8 mouse cellular contexts compared by ENCODE assay signal in genomic region chr15:101977043-101977726, GRCm38 (mm10). TPM values are rescaled to one million over a fixed set of nuclear protein-coding genes. Genes with fewer than 3 reads are reported as not detected.
DNase-seq lines count a peak whose midpoint lies in the region; ATAC-seq and TF ChIP-seq lines count a peak whose summit lies in the region.

No protein-coding gene starts in this region.

- peak overlapping the region; percentile 39 for H3K4me3 ChIP-seq in hindbrain, embryonic 11.5 days (ENCODE audit: low read depth, low read length)
- H3K4me3 ChIP-seq in lung, postnatal 0 days (ENCODE audit: low read depth, low read length) = peak overlapping the region; percentile 30

- peak overlapping the region; percentile 64 for H3K9ac ChIP-seq in hindbrain, embryonic 11.5 days (ENCODE audit: low read depth, low read length)
- H3K9ac ChIP-seq in lung, postnatal 0 days (replicated peaks; ENCODE audit: low read depth) = peak overlapping the region; percentile 47

- no peak overlapping the region for H3K27ac ChIP-seq in hindbrain, embryonic 11.5 days (ENCODE audit: low read depth, low read length)
- H3K27ac ChIP-seq in lung, postnatal 0 days (ENCODE audit: low read length) = peak overlapping the region; percentile 93

- DNase-seq in MEL-GATA-1-ER (ENCODE audit: extremely low read depth, low read depth) = peak; percentile 62
- peak; percentile 20 for DNase-seq in cerebellum, adult 9-11 months
- DNase-seq in frontal cortex, postnatal 10 days (ENCODE audit: low spot score in 2 of 2) = peak; percentile 41 to 62
- peak; percentile 84 for DNase-seq in hindbrain, embryonic 11.5 days (ENCODE audit: low spot score)
- peak; percentile 55 to 71 for DNase-seq in layer of hippocampus, postnatal 10 days (ENCODE audit: low spot score in 2 of 2)
- peak; percentile 97 for DNase-seq in lung, postnatal 0 days (ENCODE audit: low spot score)
- peak; percentile 91 for DNase-seq in ovary, postnatal 14 days (ENCODE audit: low spot score)
- peak; percentile 36 for DNase-seq in thymus, postnatal 14 days

- H3K36me3 ChIP-seq in hindbrain, embryonic 11.5 days (ENCODE audit: control insufficient read depth, insufficient read depth, low read length) = no peaks in the 10 kb centered on the region
- H3K36me3 ChIP-seq in lung, postnatal 0 days (ENCODE audit: insufficient read depth, low read length) = no peaks in the 10 kb centered on the region

- H3K27me3 ChIP-seq in hindbrain, embryonic 11.5 days (ENCODE audit: control insufficient read depth, insufficient read depth, low read length) = no peaks in the 10 kb centered on the region
- H3K27me3 ChIP-seq in lung, postnatal 0 days (replicated peaks; ENCODE audit: insufficient read depth, low read length) = no peaks in the 10 kb centered on the region

- peak overlapping the region; percentile 85 for H3K4me2 ChIP-seq in hindbrain, embryonic 11.5 days (replicated peaks; ENCODE audit: low read depth, low read length)
- H3K4me2 ChIP-seq in lung, postnatal 0 days (replicated peaks; ENCODE audit: low read depth, low read length) = peak overlapping the region; percentile 62

- peak; percentile 83 for ATAC-seq in hindbrain, embryonic 11.5 days (ENCODE audit: low FRiP score)
- peak; percentile 94 for ATAC-seq in lung, postnatal 0 days

- 3% methylated on average over 39 of the region's 39 CpGs for WGBS in hindbrain, embryonic 11.5 days
- 3% methylated on average over 20 of the region's 39 CpGs for WGBS in lung, postnatal 0 days

- peak; percentile 13; the same call in 1 of the 2 replicates for TF ChIP-seq EP300 in lung, postnatal 0 days (IDR thresholded peaks at IDR 0.05)

- H3K9me3 ChIP-seq in hindbrain, embryonic 11.5 days (ENCODE audit: control insufficient read depth, low read length) = no peaks in the 10 kb centered on the region
- no peaks in the 10 kb centered on the region for H3K9me3 ChIP-seq in lung, postnatal 0 days (ENCODE audit: low read length)

- peak; percentile 40 for TF ChIP-seq CTCF in lung, postnatal 0 days (IDR thresholded peaks at IDR 0.05)

- H3K4me1 ChIP-seq in hindbrain, embryonic 11.5 days (replicated peaks; ENCODE audit: control insufficient read depth, insufficient read depth, low read length) = no peaks in the 10 kb centered on the region; the same call in none of the 2 replicates
- peaks cover 24% of the 10 kb centered on the region; the same call in 1 of the 2 replicates for H3K4me1 ChIP-seq in lung, postnatal 0 days (ENCODE audit: insufficient read depth, low read depth, low read length)

RNA-seq across cellular contexts. Expression of gene Krt78, which starts 23.1 kb away (rescaled TPM):
- polyA plus RNA-seq in hindbrain, embryonic 11.5 days (2014; fragmentation: Nextera tagmentation; extraction: Ambion mirVana) = 0.11 TPM in 1 of 2 replicates, not detected in the other
- total RNA-seq in layer of hippocampus, postnatal 10 days (2021) = not detected
- polyA plus RNA-seq in lung, postnatal 0 days (2015; fragmentation: Nextera tagmentation; extraction: Ambion mirVana) = 0.08 and 0.20 TPM in 2 replicates

RNA-seq across cellular contexts. Expression of gene Krt8, which starts 27.1 kb away (rescaled TPM):
- polyA plus RNA-seq in hindbrain, embryonic 11.5 days (2014; fragmentation: Nextera tagmentation; extraction: Ambion mirVana) = 22.4 and 27.8 TPM in 2 replicates
- total RNA-seq in layer of hippocampus, postnatal 10 days (2021) = under 1 TPM in 1 of 2 experiments, not detected in 1; 0.71 TPM
- polyA plus RNA-seq in lung, postnatal 0 days (2015; fragmentation: Nextera tagmentation; extraction: Ambion mirVana) = 353 and 389 TPM in 2 replicates

RNA-seq across cellular contexts. Expression of gene Krt79, which starts 37.1 kb away (rescaled TPM):
- 0.27 TPM in 1 of 2 replicates, not detected in the other for polyA plus RNA-seq in hindbrain, embryonic 11.5 days (2014; fragmentation: Nextera tagmentation; extraction: Ambion mirVana)
- total RNA-seq in layer of hippocampus, postnatal 10 days (2021) = under 1 TPM; 0.34 to 0.51 TPM
- 1.0 and 1.4 TPM in 2 replicates for polyA plus RNA-seq in lung, postnatal 0 days (2015; fragmentation: Nextera tagmentation; extraction: Ambion mirVana)

RNA-seq across cellular contexts. Expression of gene Krt18, which starts 50.8 kb away (rescaled TPM):
- 20.5 and 22.7 TPM in 2 replicates for polyA plus RNA-seq in hindbrain, embryonic 11.5 days (2014; fragmentation: Nextera tagmentation; extraction: Ambion mirVana)
- 1 to 10 TPM in 1 of 2 experiments, under 1 TPM in 1; 0.85 to 1.6 TPM for total RNA-seq in layer of hippocampus, postnatal 10 days (2021)
- polyA plus RNA-seq in lung, postnatal 0 days (2015; fragmentation: Nextera tagmentation; extraction: Ambion mirVana) = 235 and 248 TPM in 2 replicates

RNA-seq across cellular contexts. Expression of gene Krt4, which starts 52.6 kb away (rescaled TPM):
- not detected in 2 replicates for polyA plus RNA-seq in hindbrain, embryonic 11.5 days (2014; fragmentation: Nextera tagmentation; extraction: Ambion mirVana)
- not detected for total RNA-seq in layer of hippocampus, postnatal 10 days (2021)
- 2.5 and 2.9 TPM in 2 replicates for polyA plus RNA-seq in lung, postnatal 0 days (2015; fragmentation: Nextera tagmentation; extraction: Ambion mirVana)

Comparison
In these comparisons a context has a peak if more than half of its experiments do, and no peak if none do; other contexts are left out.
1. DNase-seq: peak in every context shown above with its lines; median percentile 97 in lung, postnatal 0 days; 91 in ovary, postnatal 14 days; 84 in hindbrain, embryonic 11.5 days; 63 in layer of hippocampus, postnatal 10 days; 62 in MEL-GATA-1-ER; 52 in frontal cortex, postnatal 10 days; 36 in thymus, postnatal 14 days; 20 in cerebellum, adult 9-11 months.
2. RNA of gene Krt8, which starts 27.1 kb away (polyA plus RNA-seq): 353 to 389 TPM in lung, postnatal 0 days; 22.4 to 27.8 TPM in hindbrain, embryonic 11.5 days; every median in the first group is over 10 times any median in the second.